Mouse (Mus musculus): ENCODE results near the gene Epb41l2.

DNA sequence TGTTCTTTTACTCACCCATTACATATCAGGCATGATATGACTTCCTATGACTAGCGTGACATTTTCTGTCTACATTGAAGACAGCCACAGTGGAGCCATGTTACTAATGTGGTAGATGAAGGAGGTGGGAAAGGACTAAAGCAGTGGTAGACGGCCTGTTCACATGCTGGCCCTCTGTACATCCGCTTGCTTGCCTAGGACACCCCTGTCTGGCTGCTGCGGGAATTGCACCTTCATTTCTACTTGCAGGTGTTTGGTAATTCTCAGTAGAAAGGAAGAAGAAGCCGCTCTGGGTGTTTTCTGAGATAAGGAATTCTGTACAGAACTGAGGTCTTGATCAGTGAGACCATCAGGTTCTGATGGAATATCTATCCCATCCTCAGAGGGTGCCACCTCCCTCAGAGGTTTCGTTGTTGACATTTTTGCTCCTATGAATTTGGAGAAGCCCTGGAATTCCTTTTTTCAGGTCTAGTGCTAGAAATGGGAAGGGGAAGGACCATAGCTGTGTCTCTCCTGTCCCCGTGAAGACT, 55.7 kb downstream of the Epb41l2 start:
- peak; percentile 68 for TF ChIP-seq CTCF (conservative IDR thresholded peaks at IDR 0.05; ENCODE audit: insufficient read depth, insufficient read length, low read depth, low read length)
- no peak for TF ChIP-seq POLR2A (IDR thresholded peaks at IDR 0.05; ENCODE audit: low read depth, low read length)

Measured in kidney, adult 2 months (tissue).